Mouse (Mus musculus): Measurements from ENCODE around the gene Jup.

The Jup gene

GRCm38 (mm10) chr11:100320172-100320630 lies 77.4 kb downstream of the Jup start:
- DNase-seq (ENCODE audit: low read depth, low spot score): peak; percentile 98

DNA sequence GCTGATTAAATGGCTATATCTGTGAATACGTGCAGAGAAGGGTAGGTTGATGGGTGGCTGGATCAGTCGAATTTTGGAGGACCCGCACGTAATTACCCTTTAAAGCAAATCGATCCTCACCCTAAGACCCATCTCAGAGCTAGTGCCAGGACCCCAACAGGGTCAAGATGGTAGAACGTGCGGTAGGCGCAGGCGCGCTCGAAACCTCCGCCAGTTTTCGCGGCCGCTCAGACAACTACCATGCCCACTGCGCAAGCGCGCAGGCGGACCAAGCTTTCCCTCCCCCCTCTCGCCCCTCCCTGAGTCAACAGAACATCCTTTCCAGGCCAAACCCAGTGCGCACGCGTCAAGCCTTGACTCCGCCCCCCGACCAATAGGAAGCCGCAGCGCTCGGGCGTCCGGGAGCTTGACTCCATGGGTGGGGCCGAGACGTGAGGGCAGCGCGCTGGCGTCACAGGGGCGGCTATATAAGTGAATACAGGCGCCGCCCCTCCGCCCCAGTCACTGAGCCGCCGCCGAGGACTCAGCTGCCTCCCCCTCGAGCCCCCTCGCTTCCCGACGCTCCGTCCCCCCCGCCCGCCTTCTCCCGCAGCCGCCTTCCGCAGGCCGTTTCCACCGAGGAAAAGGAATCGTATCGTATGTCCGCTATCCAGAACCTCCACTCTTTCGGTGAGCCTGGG lies 77.9 kb downstream of the Jup start, which contains the start of gene Eif1:
Gene Eif1, plus strand, starts transcription at position 394 of the 680 bp plus-strand sequence.
- peak; percentile 100 for DNase-seq (ENCODE audit: low read depth, low spot score)

Measured in WW6 (cell line).